Mouse (Mus musculus) neural tube, embryonic 14.5 days (tissue): ENCODE results near the gene Setdb2. TPM values are rescaled to one million over a fixed set of nuclear protein-coding genes. Genes with fewer than 3 reads are reported as not detected.
A peak's percentile ranks its signal among the peaks of the same experiment; 100 is the strongest.
"Not testable (repeated sequence)": the region's sequence is repeated elsewhere in the genome, so short reads cannot be mapped to it uniquely, and the experiment has no call there.

Experiments used
- ATAC-seq: fragments of 200-750 bp; cut with Nextera tagmentation; 2 replicates; pipeline ENCODE4 v1.8.0; 2017; ENCODE audit warnings: low read depth, mild to moderate bottlenecking, moderate TSS enrichment, moderate library complexity
- H3K27ac ChIP-seq: fragments of 300-500 bp; sonication (generic); 2 replicates; pipeline ENCODE4 v1.5.1; 2014; ENCODE audit warnings: low read depth, mild to moderate bottlenecking, control low read depth, low read length, moderate library complexity, mixed read lengths
- H3K27me3 ChIP-seq: fragments of 300-500 bp; sonication (generic); 2 replicates; pipeline ENCODE4 v1.6.1; 2014; ENCODE audit warnings: low read length; ENCODE audit not compliant: control insufficient read depth, insufficient read depth
- H3K36me3 ChIP-seq: fragments of 300-500 bp; sonication (generic); 2 replicates; pipeline ENCODE4 v1.6.1; 2014; ENCODE audit warnings: low read length, mixed read lengths; ENCODE audit not compliant: control insufficient read depth, insufficient read depth
- H3K4me1 ChIP-seq: fragments of 300-500 bp; sonication (generic); 2 replicates; pipeline ENCODE4 v1.6.1; 2014; ENCODE audit warnings: low read length; ENCODE audit not compliant: control insufficient read depth, insufficient read depth
- H3K4me2 ChIP-seq: fragments of 300-500 bp; sonication (generic); 2 replicates; pipeline ENCODE4 v1.6.1; 2014; ENCODE audit warnings: mild to moderate bottlenecking, low read depth, low read length, control low read depth
- H3K4me3 ChIP-seq: fragments of 300-500 bp; sonication (generic); 2 replicates; pipeline ENCODE4 v1.5.1; 2014; ENCODE audit warnings: low read depth, low read length, control low read depth, mixed read lengths
- H3K9ac ChIP-seq: fragments of 300-500 bp; sonication (generic); replicated peaks from 2 replicates; pipeline ENCODE4 v1.6.1; 2014; ENCODE audit warnings: low read depth, mild to moderate bottlenecking, control low read depth, low read length, mixed read lengths
- H3K9me3 ChIP-seq: fragments of 300-500 bp; sonication (generic); 2 replicates; pipeline ENCODE4 v1.6.1; 2016; ENCODE audit warnings: low read length; ENCODE audit not compliant: control insufficient read depth
- WGBS: fragments of 180-500 bp; shearing (Covaris S2); extraction: QIAGEN DNeasy Blood & Tissue Kit; methylation state at CpG from one replicate; pipeline ENCODE4 v1.1.7; 2014; 5-methylcytosine and 5-hydroxymethylcytosine counted together
- polyA plus RNA-seq: library from polyadenylated mRNA; unstranded; fragments of >200 nt; fragmentation: Nextera tagmentation; extraction: Ambion mirVana; gene quantifications from 2 replicates; pipeline ENCODE4 v1.2.1, GENCODE M21; 2014

The Setdb2 gene
- polyA plus RNA-seq, 1 experiment from 2014 or later, result 6.5 TPM

DNA sequence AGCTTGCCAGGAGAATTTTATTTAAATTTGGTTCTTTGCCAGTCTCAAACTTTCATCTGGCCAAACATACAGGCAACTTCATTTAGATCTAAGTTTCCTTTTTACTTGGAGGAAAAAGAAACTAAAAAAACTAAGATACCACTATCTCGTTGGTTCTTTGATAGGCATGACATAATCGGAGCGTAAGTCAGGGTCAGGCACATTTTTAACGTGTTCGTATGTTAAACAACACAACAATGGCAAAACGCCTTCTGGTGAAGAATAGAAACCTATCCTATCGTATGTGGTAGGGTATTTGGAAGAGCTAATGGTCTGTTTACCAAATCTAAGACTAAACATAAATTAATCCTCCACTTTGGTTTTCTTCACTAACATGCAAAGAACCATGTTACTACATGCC lies 645 bp downstream of the Setdb2 start:
- no peaks in the 10 kb centered on the region for H3K9me3 ChIP-seq
- H3K4me3 ChIP-seq, result peak overlapping the region; percentile 89
- peak overlapping the region; percentile 85 for H3K4me2 ChIP-seq
- peak overlapping the region; percentile 70 for H3K9ac ChIP-seq
- H3K27ac ChIP-seq, result no peak overlapping the region
- H3K4me1 ChIP-seq, result no peaks in the 10 kb centered on the region
- no peaks in the 10 kb centered on the region for H3K36me3 ChIP-seq
- no peak; the same call in 1 of the 2 replicates for ATAC-seq
- no peaks in the 10 kb centered on the region for H3K27me3 ChIP-seq
- WGBS, result 18% methylated on average over 7 of the region's 7 CpGs

DNA sequence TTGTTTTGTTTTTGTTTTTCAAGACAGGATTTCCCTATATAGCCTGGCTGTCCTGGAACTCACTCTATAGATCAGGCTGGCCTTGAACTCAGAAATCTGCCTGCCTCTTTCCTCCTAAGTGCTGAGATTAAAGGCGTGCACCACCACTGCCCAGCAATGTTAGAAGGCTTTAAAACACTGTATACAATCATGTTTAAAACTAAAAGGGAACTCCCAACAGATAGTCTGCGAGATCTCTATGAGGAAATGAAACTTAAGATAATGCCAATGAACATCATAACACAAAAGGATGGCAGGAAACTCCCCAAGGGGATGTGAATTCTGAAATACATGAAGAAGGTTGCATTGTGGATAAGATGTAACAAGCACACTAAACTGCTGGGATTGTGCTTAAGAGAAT lies 2.2 kb downstream of the Setdb2 start:
- Histone ChIP-seq H3K27me3 (no peaks in the 10 kb centered on the region), H3K9me3 (no peaks in the 10 kb centered on the region), H3K4me2 (no peak overlapping the region), H3K27ac (no peak overlapping the region), H3K4me3 (no peak overlapping the region), H3K9ac (no peak overlapping the region), H3K36me3 (no peaks in the 10 kb centered on the region), H3K4me1 (no peaks in the 10 kb centered on the region)
- ATAC-seq, result no peak
- WGBS, result 90% methylated on average over 2 of the region's 2 CpGs

DNA sequence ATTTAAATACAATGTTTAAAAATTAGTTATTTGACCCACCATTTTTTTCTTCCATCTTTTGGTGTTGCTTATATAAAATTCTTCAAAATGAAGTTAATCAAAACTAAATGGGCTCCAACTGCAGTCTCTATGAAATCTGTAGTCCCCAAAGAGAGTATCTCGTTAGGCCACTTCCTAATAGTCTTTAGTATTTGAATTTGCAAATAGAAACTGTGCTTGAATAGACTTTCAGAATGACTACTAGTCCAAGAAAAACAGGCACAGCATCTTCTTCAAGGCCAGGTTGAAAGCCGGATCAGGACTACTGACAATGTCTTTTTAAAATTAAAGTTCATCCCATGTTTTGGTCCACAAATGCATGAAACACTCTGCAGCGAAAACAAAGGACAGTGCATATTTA lies 3.3 kb downstream of the Setdb2 start:
- Histone ChIP-seq H3K4me1 (no peaks in the 10 kb centered on the region), H3K27me3 (no peaks in the 10 kb centered on the region), H3K36me3 (no peaks in the 10 kb centered on the region), H3K9ac (no peak overlapping the region), H3K9me3 (no peaks in the 10 kb centered on the region), H3K4me2 (no peak overlapping the region), H3K27ac (no peak overlapping the region), H3K4me3 (no peak overlapping the region)
- ATAC-seq, result no peak
- 87% methylated on average over 3 of the region's 3 CpGs for WGBS

GRCm38 (mm10) chr14:59435206-59435605 lies 5.5 kb downstream of the Setdb2 start:
- H3K27ac ChIP-seq, result no peak overlapping the region
- H3K4me1 ChIP-seq, result no peaks in the 10 kb centered on the region
- no peaks in the 10 kb centered on the region for H3K9me3 ChIP-seq
- no peaks in the 10 kb centered on the region for H3K27me3 ChIP-seq
- no peaks in the 10 kb centered on the region for H3K36me3 ChIP-seq
- no peak overlapping the region for H3K9ac ChIP-seq
- ATAC-seq, result no peak
- H3K4me3 ChIP-seq, result no peak overlapping the region
- no peak overlapping the region for H3K4me2 ChIP-seq

DNA sequence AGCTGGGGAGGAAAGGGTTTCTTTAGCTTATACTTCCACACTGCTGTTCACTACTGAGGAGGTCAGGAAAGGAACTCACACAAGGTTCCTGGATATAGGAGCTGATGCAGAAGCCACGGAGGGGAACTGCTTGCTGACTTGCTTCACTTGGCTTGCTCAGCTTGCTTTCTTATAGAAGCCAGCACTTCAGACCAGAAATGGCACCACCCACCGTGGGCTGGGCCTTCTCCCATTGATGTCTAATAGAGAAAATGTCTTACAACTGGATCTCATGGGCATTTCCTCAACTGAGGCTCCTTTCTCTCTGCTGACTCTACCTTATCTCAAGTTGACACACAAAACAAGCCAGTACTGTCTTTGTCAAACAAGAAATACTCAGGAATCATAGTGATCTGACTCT lies 6.8 kb downstream of the Setdb2 start:
- Histone ChIP-seq H3K27me3 (no peaks in the 10 kb centered on the region), H3K36me3 (no peaks in the 10 kb centered on the region), H3K4me3 (no peak overlapping the region), H3K9ac (no peak overlapping the region), H3K9me3 (no peaks in the 10 kb centered on the region), H3K27ac (no peak overlapping the region), H3K4me1 (no peaks in the 10 kb centered on the region), H3K4me2 (no peak overlapping the region)
- ATAC-seq, result no peak
- WGBS, result 71% methylated on average over 2 of the region's 2 CpGs

GRCm38 (mm10) chr14:59430556-59430955 lies 10.1 kb downstream of the Setdb2 start:
- no peaks in the 10 kb centered on the region for H3K27me3 ChIP-seq
- H3K4me1 ChIP-seq, result no peaks in the 10 kb centered on the region
- 88% methylated on average over 1 of the region's 1 CpGs for WGBS
- no peaks in the 10 kb centered on the region for H3K9me3 ChIP-seq
- H3K4me3 ChIP-seq, result no peak overlapping the region
- no peaks in the 10 kb centered on the region for H3K36me3 ChIP-seq
- no peak overlapping the region for H3K4me2 ChIP-seq
- no peak overlapping the region for H3K9ac ChIP-seq
- no peak for ATAC-seq
- H3K27ac ChIP-seq, result no peak overlapping the region

DNA sequence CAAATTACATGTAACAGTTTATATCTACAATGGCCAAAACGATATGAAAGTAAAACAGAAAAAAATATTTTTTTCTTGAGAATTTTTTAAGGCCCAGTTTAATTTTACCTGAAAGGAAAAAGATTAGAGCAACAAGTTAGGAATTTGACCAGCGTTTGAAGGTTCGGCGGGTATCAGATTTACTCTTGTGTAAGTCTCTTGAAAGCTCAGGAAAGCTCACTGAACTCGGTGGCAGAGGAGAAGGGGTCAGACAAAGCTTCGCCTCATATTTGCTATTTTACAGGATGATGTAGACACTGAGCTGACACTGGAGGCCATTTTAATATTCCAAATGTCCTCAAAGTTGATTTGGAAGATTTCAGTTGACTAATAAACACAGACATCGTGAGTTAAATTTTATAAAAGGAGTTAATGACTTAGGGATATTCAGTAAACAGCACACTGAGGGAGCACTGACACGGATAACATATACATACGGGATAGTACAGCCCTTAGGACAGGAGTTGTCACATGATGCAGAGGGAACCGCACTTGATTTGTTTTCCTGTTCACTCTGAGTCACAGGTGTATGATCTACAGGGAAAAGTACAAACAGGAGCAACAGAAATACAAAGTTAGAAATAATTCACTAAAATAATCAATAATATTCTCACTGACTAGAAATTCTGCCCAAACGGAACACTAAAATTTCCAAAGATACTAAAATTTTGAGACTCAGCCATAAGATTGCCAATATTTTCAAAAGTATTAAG lies 17.6 kb downstream of the Setdb2 start:
- H3K9me3 ChIP-seq, result no peaks in the 10 kb centered on the region
- no peak overlapping the region for H3K9ac ChIP-seq
- H3K4me3 ChIP-seq, result no peak overlapping the region
- H3K4me2 ChIP-seq, result no peak overlapping the region
- no peaks in the 10 kb centered on the region for H3K4me1 ChIP-seq
- H3K27me3 ChIP-seq, result no peaks in the 10 kb centered on the region
- WGBS, result 95% methylated on average over 11 of the region's 11 CpGs
- H3K27ac ChIP-seq, result no peak overlapping the region
- H3K36me3 ChIP-seq, result no peaks in the 10 kb centered on the region
- no peak for ATAC-seq

DNA sequence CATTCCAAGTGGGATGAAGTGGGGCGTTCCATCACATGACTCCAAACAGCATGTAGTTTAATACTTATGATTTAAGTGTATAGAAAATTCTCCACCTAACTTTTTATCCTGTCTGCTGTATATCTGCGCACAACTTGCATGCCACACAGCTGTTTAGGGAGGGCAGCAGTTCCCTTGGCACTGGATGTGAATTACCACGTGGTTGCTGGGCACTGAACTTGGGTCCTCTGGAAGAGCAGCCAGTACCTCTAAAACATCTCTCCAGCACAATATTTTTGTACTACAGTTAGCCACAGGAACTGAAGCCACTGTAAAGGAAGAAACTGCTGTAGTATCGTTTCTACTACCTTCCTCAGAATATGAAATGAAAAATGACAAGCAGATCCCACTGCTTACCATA lies 22.5 kb downstream of the Setdb2 start:
- Histone ChIP-seq H3K4me3 (no peak overlapping the region), H3K27me3 (no peaks in the 10 kb centered on the region), H3K9me3 (no peaks in the 10 kb centered on the region), H3K27ac (no peak overlapping the region), H3K4me2 (no peak overlapping the region), H3K36me3 (no peaks in the 10 kb centered on the region), H3K4me1 (no peaks in the 10 kb centered on the region), H3K9ac (no peak overlapping the region)
- 93% methylated on average over 4 of the region's 4 CpGs for WGBS
- ATAC-seq, result no peak

DNA sequence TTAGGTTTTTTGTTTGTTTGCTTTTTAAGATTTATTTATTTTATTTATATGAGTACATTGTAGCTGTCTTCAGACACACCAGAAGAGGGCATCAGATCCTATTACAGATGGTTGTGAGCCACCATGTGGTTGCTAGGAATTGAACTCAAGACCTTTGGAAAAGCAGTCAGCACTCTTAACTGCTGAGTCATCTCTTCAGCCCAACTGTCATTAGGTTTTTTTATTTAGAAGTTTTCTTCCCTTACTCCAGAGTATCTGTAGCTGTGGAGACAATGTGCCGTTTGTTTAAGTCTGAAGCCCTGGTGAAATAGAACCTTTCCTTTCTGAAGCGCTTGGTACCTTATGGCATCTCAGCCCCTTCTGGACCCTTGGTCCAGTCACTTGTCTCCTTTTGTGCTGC lies 25.7 kb downstream of the Setdb2 start:
- ATAC-seq, H3K36me3 ChIP-seq, H3K27me3 ChIP-seq, H3K27ac ChIP-seq, H3K4me1 ChIP-seq, H3K4me2 ChIP-seq, H3K9me3 ChIP-seq, H3K4me3 ChIP-seq, H3K9ac ChIP-seq: not testable (repeated sequence)
- 97% methylated on average over 2 of the region's 2 CpGs for WGBS
